Mouse (Mus musculus) cortical plate, adult 2 months (tissue): ENCODE data around the gene Cenpp. TPM values are rescaled to one million over a fixed set of nuclear protein-coding genes. Genes with fewer than 3 reads are reported as not detected.

Source experiments
- H3K27ac ChIP-seq: fragments of 200-500 bp; 2 replicates; pipeline ENCODE4 v1.5.1; 2012; ENCODE audit warnings: low read length, control low read depth, inconsistent platforms; ENCODE audit not compliant: insufficient read depth
- H3K4me1 ChIP-seq: fragments of 200-500 bp; 2 replicates; pipeline ENCODE4 v1.6.1; 2011; ENCODE audit warnings: low read length; ENCODE audit not compliant: control insufficient read depth, insufficient read depth
- H3K4me3 ChIP-seq: fragments of 200-500 bp; 2 replicates; pipeline ENCODE4 v1.5.1; 2011; ENCODE audit warnings: mild to moderate bottlenecking, low read length, control low read depth; ENCODE audit not compliant: insufficient read depth
- CTCF ChIP-seq: fragments of 200-500 bp; IDR thresholded peaks from 2 replicates; pipeline ENCODE4 v1.5.1; 2011; ENCODE audit warnings: mild to moderate bottlenecking, control low read depth, low read length; ENCODE audit not compliant: insufficient read depth; ENCODE audit errors: extremely low read depth
- POLR2A ChIP-seq: fragments of 200-500 bp; IDR thresholded peaks from 2 replicates; pipeline ENCODE4 v1.6.1; 2011; ENCODE audit warnings: mild to moderate bottlenecking, low read length, control low read depth; ENCODE audit not compliant: insufficient read depth; ENCODE audit errors: extremely low read depth
- polyA plus RNA-seq: library from polyadenylated mRNA; depleted of rRNA; stranded (reverse); fragments of >200 nt; gene quantifications from 2 replicates; pipeline ENCODE4 v1.2.3, GENCODE M21; 2012

Cenpp gene
- polyA plus RNA-seq, 1 experiment = 0.92 TPM

DNA sequence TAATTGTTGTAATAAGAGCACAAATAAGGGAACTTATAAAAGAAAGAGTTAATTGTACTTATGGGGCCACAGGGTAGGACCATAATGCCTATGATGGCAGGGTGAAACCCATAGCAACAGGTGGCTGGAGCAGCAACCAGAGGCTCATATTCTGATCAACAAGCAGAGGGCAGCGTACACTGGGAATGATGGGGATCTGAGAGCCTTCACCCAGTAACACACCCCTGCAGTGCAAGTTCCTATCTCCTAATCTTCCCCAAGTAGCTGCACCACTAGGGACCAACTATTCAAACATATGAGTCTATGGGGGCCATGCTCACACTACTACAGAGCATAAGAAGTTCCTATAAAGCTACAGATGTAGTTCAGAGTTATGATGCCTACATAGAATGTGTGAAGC lies 88.2 kb downstream of the Cenpp start:
- H3K4me1 ChIP-seq = no peaks in the 10 kb centered on the region
- TF ChIP-seq CTCF (no peak), POLR2A (no peak)
- no peak overlapping the region for H3K4me3 ChIP-seq
- no peak overlapping the region for H3K27ac ChIP-seq

DNA sequence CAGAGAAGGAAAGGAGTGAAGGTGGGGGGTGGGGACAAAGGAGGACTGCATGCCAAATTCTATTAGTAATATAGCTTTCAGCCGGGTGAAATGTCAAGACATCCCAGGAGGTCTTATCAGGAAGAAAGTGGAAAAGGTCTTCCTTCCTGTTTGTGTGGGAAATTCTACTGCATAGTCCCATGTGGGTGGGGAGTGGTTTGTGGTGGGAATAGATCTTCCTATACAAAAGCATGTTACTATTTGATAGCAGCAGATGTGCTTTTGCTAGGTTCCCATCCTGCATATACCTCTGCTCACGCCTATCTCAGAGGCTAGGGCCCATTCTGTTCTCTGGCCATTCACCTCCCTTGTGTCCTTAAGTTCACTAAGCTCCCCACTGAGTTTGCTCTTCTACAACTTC lies 91.7 kb downstream of the Cenpp start:
- TF ChIP-seq POLR2A (no peak), CTCF (no peak)
- H3K4me3 ChIP-seq = no peak overlapping the region
- no peak overlapping the region for H3K27ac ChIP-seq
- H3K4me1 ChIP-seq = no peaks in the 10 kb centered on the region

GRCm38 (mm10) chr13:49559185-49559584 lies 93.4 kb downstream of the Cenpp start:
- Histone ChIP-seq H3K4me3 (no peak overlapping the region), H3K4me1 (no peaks in the 10 kb centered on the region), H3K27ac (no peak overlapping the region)
- TF ChIP-seq CTCF (peak; percentile 24; the same call in 1 of the 2 replicates), POLR2A (no peak)

DNA sequence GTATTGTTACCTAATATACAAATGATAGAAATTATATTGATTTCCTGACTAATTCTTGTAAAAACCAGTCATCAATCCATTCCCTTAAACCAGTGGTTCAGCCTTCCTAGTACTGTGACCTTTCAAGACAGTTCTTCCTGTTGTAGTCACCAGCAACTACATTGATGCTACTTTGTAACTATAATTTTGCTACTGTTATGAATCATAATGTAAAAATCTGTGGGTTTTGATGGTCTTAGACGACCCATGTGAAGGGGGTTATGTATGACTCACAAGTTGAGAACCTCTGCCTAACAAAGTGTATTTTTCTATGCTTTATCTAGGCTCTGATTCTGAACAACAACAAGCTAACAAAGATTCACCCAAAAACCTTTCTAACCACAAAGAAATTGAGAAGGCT lies 95.7 kb downstream of the Cenpp start:
- TF ChIP-seq POLR2A = no peak
- no peak for TF ChIP-seq CTCF
- no peaks in the 10 kb centered on the region for H3K4me1 ChIP-seq
- H3K4me3 ChIP-seq = no peak overlapping the region
- no peak overlapping the region for H3K27ac ChIP-seq

DNA sequence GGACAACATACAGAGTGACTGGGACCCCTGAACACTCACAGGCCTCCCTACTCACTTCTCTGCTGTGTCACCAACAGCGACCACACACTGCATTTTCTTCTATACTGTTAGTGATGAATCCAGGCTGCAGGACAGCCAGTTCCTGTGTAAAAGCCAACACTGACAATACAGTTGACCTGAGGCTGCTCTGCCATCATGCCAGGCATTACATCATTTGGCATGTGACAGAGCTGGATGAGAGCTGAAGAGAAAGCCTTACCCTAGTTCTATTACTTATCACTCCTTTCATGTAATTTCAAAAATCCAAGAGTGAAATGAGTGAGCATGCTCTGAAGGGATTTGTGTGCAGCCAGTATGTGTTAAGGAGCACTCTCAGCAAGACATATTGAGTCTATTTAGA lies 96.4 kb downstream of the Cenpp start:
- Histone ChIP-seq H3K27ac (no peak overlapping the region), H3K4me1 (no peaks in the 10 kb centered on the region), H3K4me3 (no peak overlapping the region)
- TF ChIP-seq CTCF (no peak), POLR2A (no peak)

DNA sequence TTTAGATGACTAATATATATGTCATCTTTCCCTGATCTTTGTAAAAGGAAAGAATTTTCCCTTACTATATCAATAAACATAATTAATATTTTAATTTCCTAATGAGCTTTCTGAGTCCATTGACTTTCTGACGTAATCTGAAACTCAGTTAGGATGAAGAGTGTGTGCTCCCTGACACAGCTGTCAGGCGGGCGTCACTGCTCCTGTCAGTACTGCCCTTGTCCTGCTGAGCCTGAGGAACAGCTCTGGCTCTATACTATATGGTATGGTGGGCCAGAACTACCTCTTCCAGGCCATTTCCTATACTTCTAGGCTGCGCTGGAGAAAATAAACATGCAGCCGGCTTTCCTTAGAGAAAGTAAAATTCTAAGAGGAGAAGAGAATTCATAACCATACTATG lies 98.1 kb downstream of the Cenpp start:
- TF ChIP-seq POLR2A (no peak), CTCF (no peak)
- H3K4me3 ChIP-seq = no peak overlapping the region
- no peak overlapping the region for H3K27ac ChIP-seq
- no peaks in the 10 kb centered on the region for H3K4me1 ChIP-seq

GRCm38 (mm10) chr13:49549616-49550015 lies 103.0 kb downstream of the Cenpp start:
- Histone ChIP-seq H3K4me3 (no peak overlapping the region), H3K27ac (no peak overlapping the region), H3K4me1 (no peaks in the 10 kb centered on the region)
- no peak for TF ChIP-seq POLR2A
- TF ChIP-seq CTCF = no peak

GRCm38 (mm10) chr13:49547563-49548150 lies 104.9 kb downstream of the Cenpp start:
- no peak overlapping the region for H3K4me3 ChIP-seq
- no peaks in the 10 kb centered on the region for H3K4me1 ChIP-seq
- TF ChIP-seq POLR2A = no peak
- TF ChIP-seq CTCF = no peak
- no peak overlapping the region for H3K27ac ChIP-seq

DNA sequence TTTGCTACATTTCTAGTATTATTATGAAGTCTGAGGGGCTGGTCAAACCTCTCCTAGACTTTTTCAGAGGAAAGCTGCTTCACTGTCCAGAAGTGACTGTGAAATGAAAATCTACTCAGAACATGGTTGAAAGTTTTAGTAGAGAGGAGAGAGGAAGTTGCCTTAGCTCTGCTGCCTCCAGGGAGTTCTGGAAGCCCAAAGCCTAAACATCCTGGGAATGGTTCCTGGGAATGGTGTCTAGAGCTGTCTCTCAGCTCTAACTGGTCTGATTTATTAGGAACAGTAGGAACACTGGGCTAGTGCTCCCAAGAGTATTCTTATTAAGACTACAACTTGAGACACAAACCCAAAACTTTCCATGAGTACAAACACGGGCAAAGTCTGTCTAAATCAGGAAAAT lies 106.1 kb downstream of the Cenpp start:
- no peak for TF ChIP-seq POLR2A
- no peak for TF ChIP-seq CTCF
- no peaks in the 10 kb centered on the region for H3K4me1 ChIP-seq
- H3K27ac ChIP-seq = no peak overlapping the region
- H3K4me3 ChIP-seq = no peak overlapping the region

- Histone ChIP-seq H3K4me1 (no peaks in the 10 kb centered on the region), H3K27ac (no peak overlapping the region), H3K4me3 (no peak overlapping the region)
- TF ChIP-seq CTCF (no peak), POLR2A (no peak)
These were observed 106.9 kb downstream of the Cenpp start for GRCm38 (mm10) chr13:49545646-49546045.

DNA sequence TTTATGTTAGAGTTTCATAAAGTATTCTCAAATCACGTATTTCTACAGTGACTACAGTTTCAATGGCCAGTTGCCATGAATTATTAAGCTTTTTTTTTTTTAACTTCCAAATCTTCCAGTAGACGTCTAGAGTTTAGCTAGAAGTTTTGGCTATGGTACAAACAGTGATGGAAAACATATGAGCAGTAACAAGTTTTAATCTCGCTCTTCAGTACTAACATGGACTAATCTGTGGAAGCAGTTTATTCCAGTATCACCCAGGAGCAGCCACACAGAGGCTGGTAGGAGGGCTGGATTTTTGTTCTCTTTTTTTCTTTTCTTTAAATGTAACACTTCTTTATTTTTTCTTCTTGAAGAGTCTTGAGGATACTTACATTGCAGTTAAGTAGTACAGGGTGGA lies 108.3 kb downstream of the Cenpp start, which contains the start of gene Aspn:
TSS of gene Aspn (plus strand) at position 165 of the 400 bp plus-strand sequence.
- Histone ChIP-seq H3K4me1 (no peaks in the 10 kb centered on the region), H3K4me3 (no peak within 1 kb of the TSS), H3K27ac (no peak within 1 kb of the TSS)
- TF ChIP-seq POLR2A (no peak), CTCF (no peak)
